Mouse (Mus musculus) stomach, embryonic 14.5 days (tissue): Measurements from ENCODE around the gene Trpv3. TPM values are rescaled to one million over a fixed set of nuclear protein-coding genes. Genes with fewer than 3 reads are reported as not detected.

Experiments used
- ATAC-seq: fragments of 200-750 bp; cut with Nextera tagmentation; 2 replicates; pipeline ENCODE4 v1.8.0; 2017; ENCODE audit warnings: low read depth, moderate TSS enrichment; ENCODE audit not compliant: insufficient number of reproducible peaks, insufficient read depth, low FRiP score
- H3K27ac ChIP-seq: fragments of 300-500 bp; sonication (generic); 2 replicates; pipeline ENCODE4 v1.5.1; 2014; ENCODE audit warnings: mild to moderate bottlenecking, low read length, moderate library complexity, mixed read lengths
- H3K27me3 ChIP-seq: fragments of 300-500 bp; sonication (generic); 2 replicates; pipeline ENCODE4 v1.6.1; 2014; ENCODE audit warnings: low read length, control low read depth, mixed read lengths; ENCODE audit not compliant: control insufficient read depth, insufficient read depth
- H3K36me3 ChIP-seq: fragments of 300-500 bp; sonication (generic); 2 replicates; pipeline ENCODE4 v1.6.1; 2014; ENCODE audit warnings: mild to moderate bottlenecking, control low read depth, low read length, moderate library complexity, mixed read lengths; ENCODE audit not compliant: control insufficient read depth, insufficient read depth
- H3K4me1 ChIP-seq: fragments of 300-500 bp; sonication (generic); 2 replicates; pipeline ENCODE4 v1.6.1; 2014; ENCODE audit warnings: low read length, control low read depth, mixed read lengths; ENCODE audit not compliant: control insufficient read depth, insufficient read depth
- H3K4me2 ChIP-seq: fragments of 300-500 bp; sonication (generic); replicated peaks from 2 replicates; pipeline ENCODE4 v1.6.1; 2014; ENCODE audit warnings: low read depth, low read length, control low read depth
- H3K4me3 ChIP-seq: fragments of 300-500 bp; sonication (generic); 2 replicates; pipeline ENCODE4 v1.5.1; 2014; ENCODE audit warnings: low read depth, low read length, control low read depth
- H3K9ac ChIP-seq: fragments of 300-500 bp; sonication (generic); replicated peaks from 2 replicates; pipeline ENCODE4 v1.6.1; 2014; ENCODE audit warnings: low read depth, mild to moderate bottlenecking, control low read depth, low read length, moderate library complexity, mixed read lengths
- H3K9me3 ChIP-seq: fragments of 300-500 bp; sonication (generic); 2 replicates; pipeline ENCODE4 v1.6.1; 2016; ENCODE audit warnings: low read depth, low read length, control low read depth; ENCODE audit not compliant: control insufficient read depth
- WGBS: fragments of 180-500 bp; shearing (Covaris S2); extraction: QIAGEN DNeasy Blood & Tissue Kit; methylation state at CpG from one replicate; pipeline ENCODE4 v1.1.7; 2014; 5-methylcytosine and 5-hydroxymethylcytosine counted together
- polyA plus RNA-seq: library from polyadenylated mRNA; unstranded; fragments of >200 nt; fragmentation: Nextera tagmentation; extraction: Ambion mirVana; gene quantifications from 2 replicates; pipeline ENCODE4 v1.2.1, GENCODE M21; 2014

Trpv3 gene
- polyA plus RNA-seq, 1 experiment from 2014 or later, result 0.12 TPM

DNA sequence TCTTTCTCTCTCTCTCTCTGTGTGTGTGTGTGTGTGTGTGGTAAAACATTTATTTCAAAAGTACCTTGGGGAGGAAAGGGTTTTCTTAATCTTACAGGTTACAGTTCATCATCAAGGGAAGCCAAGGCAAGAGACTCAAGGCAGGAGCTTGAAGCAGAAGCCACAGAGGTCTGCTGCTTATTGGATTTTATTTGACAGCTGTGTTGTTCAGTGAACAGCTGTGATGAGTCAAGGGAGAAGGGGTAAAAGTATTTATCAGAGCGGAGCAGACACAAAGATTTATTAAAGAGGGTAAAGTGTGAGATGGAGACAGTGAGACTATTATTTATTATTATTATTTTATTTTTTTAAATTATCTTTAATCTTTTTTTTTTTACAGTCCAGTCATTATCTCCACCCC is 5.8 kb upstream of the Trpv3 start:
- Histone ChIP-seq H3K36me3 (no peaks in the 10 kb centered on the region), H3K4me1 (no peaks in the 10 kb centered on the region), H3K9me3 (no peaks in the 10 kb centered on the region), H3K4me2 (no peak overlapping the region), H3K4me3 (no peak overlapping the region), H3K27ac (no peak overlapping the region), H3K27me3 (no peaks in the 10 kb centered on the region), H3K9ac (no peak overlapping the region)
- ATAC-seq, result no peak
- WGBS, result 37% methylated on average over 1 of the region's 1 CpGs

DNA sequence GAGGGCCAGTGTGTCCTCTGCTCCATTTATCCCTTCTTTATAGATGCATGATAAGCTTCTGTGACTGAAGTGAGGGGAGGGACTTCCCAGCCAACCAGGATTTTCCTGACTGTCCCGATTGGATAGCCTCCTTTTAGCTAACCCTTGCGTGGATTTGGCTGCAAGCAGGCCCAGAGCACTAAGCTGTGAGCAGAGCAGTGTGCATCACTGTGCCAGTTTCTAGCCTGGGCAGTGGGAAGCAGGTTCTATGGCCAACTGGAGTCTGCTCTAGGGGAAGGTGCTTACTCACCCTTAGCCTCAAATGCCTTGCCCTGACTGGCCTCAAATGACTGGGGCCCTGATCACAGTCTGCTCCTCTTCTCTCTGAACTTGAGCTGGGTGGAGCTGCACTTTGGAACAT is 7.6 kb downstream of the Trpv3 start:
- Histone ChIP-seq H3K36me3 (no peaks in the 10 kb centered on the region), H3K27ac (no peak overlapping the region), H3K4me2 (no peak overlapping the region), H3K4me1 (0 out of 2 replicates have a peak, but pooled peaks cover under 1% of the 10 kb centered on the region), H3K9ac (no peak overlapping the region), H3K4me3 (no peak overlapping the region), H3K9me3 (no peaks in the 10 kb centered on the region), H3K27me3 (no peaks in the 10 kb centered on the region)
- 37% methylated on average over 2 of the region's 2 CpGs for WGBS
- no peak for ATAC-seq

DNA sequence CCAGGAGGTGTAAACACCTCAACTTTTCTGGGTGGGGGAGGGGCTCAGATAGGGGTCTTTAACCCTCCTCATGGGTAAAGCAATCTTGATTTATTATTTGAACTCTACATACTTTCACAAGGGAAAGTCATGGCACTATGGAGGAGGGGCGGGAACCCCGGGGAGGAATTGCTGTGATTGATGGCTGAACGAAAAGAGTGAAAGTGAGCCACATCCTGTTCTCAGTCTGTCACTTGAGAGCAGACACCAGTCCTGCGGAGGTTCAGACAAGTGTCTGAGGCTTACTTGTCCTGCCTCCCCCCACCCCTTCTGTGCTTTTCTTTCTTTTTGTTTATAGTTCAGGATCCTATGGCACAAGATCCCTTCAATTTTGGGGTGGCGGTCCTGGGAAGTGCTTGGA is 13.5 kb downstream of the Trpv3 start:
- Histone ChIP-seq H3K4me2 (no peak overlapping the region), H3K9me3 (no peaks in the 10 kb centered on the region), H3K4me3 (no peak overlapping the region), H3K36me3 (no peaks in the 10 kb centered on the region), H3K27me3 (no peaks in the 10 kb centered on the region), H3K9ac (no peak overlapping the region), H3K4me1 (peaks cover 16% of the 10 kb centered on the region), H3K27ac (no peak overlapping the region)
- 20% methylated on average over 5 of the region's 5 CpGs for WGBS
- no peak for ATAC-seq

DNA sequence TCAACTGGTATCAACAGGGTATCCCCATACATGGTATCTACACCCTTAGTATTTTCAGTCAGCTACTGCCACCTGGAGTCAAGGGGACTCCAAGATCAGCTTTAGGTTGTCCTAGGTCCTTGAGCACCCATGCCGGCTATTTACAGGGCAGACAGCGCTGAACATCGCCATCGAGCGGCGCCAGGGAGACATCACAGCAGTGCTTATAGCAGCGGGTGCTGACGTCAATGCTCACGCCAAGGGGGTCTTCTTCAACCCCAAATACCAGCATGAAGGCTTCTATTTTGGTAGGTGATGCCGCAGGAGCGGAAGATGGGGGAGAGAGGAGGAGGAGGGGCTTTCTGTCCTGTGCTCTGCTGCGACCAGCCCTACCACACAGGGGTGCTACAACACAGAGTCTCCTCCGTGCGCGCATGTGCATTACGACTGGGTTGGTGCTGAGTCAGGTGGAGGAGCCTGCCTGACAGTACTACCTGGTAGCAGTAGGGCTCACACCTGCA is 14.4 kb downstream of the Trpv3 start:
- H3K27ac ChIP-seq, result no peak overlapping the region
- H3K4me3 ChIP-seq, result peak overlapping the region; percentile 22; the same call in 1 of the 2 replicates
- no peak overlapping the region for H3K9ac ChIP-seq
- no peaks in the 10 kb centered on the region for H3K27me3 ChIP-seq
- H3K36me3 ChIP-seq, result no peaks in the 10 kb centered on the region
- peak overlapping the region; percentile 43 for H3K4me2 ChIP-seq
- WGBS, result 5% methylated on average over 16 of the region's 16 CpGs
- ATAC-seq, result peak; percentile 74
- peaks cover 16% of the 10 kb centered on the region for H3K4me1 ChIP-seq
- H3K9me3 ChIP-seq, result no peaks in the 10 kb centered on the region

DNA sequence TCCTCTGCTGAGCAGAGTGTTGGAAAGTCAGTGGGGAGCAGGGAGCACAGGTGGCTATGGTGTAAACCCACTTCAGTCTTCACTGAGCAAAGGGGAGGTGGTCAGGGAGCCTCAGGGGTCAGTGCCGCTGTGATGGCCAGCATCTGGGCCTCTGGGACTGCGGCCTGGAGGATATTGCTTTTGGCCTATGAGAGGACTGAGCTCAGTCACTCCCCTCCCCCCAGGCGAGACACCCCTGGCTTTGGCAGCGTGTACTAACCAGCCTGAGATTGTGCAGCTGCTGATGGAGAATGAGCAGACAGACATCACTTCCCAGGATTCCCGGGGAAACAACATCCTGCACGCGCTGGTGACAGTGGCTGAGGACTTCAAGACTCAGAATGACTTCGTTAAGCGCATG is 16.2 kb downstream of the Trpv3 start:
- Histone ChIP-seq H3K27ac (peak overlapping the region; percentile 36; the same call in 1 of the 2 replicates), H3K4me3 (no peak overlapping the region), H3K27me3 (no peaks in the 10 kb centered on the region), H3K9me3 (no peaks in the 10 kb centered on the region), H3K36me3 (no peaks in the 10 kb centered on the region), H3K4me1 (peaks cover 16% of the 10 kb centered on the region), H3K4me2 (no peak overlapping the region), H3K9ac (0 out of 2 replicates have a peak overlapping the region, but pooled peaks have one; percentile 21)
- WGBS, result 38% methylated on average over 9 of the region's 9 CpGs
- ATAC-seq, result peak; percentile 54; the same call in 1 of the 2 replicates

DNA sequence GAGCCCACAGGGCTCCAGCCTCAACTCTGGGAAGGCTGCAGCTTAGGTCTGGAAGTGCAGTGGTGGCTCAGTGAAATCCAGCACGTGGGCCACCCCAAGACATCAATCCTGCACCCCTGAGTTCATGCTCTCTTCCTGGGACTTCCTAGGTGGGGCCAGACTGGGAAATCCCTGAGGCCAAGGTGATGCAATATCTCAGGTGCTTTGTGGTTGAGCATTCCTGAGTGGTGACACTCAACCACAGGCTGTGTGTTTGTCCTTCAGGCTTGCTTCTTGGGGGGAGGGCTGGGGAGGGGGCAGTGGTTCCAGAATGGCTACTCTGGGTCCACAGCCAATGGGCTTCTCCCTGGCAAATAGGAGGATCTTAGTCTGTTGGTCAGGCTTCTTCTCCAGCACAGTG is 16.7 kb downstream of the Trpv3 start:
- no peak for ATAC-seq
- Histone ChIP-seq H3K4me1 (peaks cover 16% of the 10 kb centered on the region), H3K36me3 (no peaks in the 10 kb centered on the region), H3K4me3 (no peak overlapping the region), H3K9ac (0 out of 2 replicates have a peak overlapping the region, but pooled peaks have one; percentile 21), H3K9me3 (no peaks in the 10 kb centered on the region), H3K27ac (peak overlapping the region; percentile 44; the same call in 1 of the 2 replicates), H3K4me2 (no peak overlapping the region), H3K27me3 (no peaks in the 10 kb centered on the region)
- 29% methylated on average over 1 of the region's 1 CpGs for WGBS

DNA sequence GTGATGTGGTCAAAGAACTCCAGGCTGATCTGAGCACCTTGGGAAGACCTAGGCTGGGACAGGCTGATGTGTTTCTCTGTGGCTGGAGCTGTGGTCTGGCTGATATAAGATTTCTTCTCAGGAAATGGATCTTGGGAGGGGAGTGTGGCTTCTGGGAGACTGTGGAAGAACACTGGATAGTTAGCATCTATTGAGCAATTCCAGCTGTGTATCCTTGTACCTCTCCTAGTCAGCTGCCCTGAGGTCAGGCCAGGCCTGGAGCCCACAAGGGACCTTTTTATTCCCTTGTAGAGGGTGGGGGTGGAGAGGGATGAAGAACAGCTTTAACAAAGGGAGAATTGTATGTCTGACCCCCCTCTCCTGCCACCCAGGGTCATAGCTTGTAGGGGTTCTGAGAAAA is 17.2 kb downstream of the Trpv3 start:
- Histone ChIP-seq H3K9me3 (no peaks in the 10 kb centered on the region), H3K9ac (no peak overlapping the region), H3K27me3 (no peaks in the 10 kb centered on the region), H3K36me3 (no peaks in the 10 kb centered on the region), H3K4me2 (no peak overlapping the region), H3K27ac (peak overlapping the region; percentile 44; the same call in 1 of the 2 replicates), H3K4me1 (peaks cover 16% of the 10 kb centered on the region), H3K4me3 (no peak overlapping the region)
- ATAC-seq, result no peak

DNA sequence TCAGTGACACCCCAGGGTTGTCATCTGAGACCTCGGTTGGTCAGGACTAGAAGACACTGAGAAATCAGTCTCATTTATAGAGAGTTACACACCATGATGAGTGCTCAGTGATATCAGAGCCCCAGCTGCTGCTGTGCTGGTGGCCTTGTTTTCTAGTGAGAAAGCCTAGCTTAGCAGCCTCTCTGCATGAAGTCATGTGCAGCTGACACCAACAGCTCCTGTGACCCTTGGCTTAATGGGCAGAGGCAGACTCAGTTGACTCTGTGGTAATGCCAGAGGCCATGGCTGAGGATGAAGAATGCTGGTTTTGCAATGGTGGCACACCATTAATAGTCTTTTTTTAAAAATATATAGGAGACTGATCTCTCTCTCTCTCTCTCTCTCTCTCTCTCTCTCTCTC is 22.4 kb downstream of the Trpv3 start:
- H3K9ac ChIP-seq, result no peak overlapping the region
- H3K27me3 ChIP-seq, result no peaks in the 10 kb centered on the region
- no peaks in the 10 kb centered on the region for H3K9me3 ChIP-seq
- no peak overlapping the region for H3K4me3 ChIP-seq
- ATAC-seq, result no peak
- no peak overlapping the region for H3K27ac ChIP-seq
- H3K4me1 ChIP-seq, result no peaks in the 10 kb centered on the region
- no peak overlapping the region for H3K4me2 ChIP-seq
- WGBS, result 85% methylated on average over 1 of the region's 1 CpGs
- no peaks in the 10 kb centered on the region for H3K36me3 ChIP-seq

DNA sequence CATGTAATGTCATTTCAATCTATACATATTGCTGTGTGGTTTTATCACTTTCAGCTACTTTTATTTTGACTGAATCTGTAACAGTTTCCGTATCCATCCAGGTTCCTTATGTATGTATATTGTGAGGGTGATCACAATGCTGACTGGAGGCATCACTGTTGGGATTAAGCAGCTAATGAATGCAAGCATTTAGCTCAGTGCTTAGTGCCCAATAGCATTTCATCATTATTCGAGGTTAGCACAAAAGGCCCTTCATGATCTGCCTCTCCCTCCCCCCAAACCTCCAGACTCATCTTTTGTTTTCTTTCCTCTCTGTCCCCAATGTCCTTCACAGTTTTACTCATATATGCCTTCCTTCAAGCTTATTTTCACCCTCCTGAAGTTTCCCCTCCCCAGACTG is 35.9 kb downstream of the Trpv3 start:
- Histone ChIP-seq H3K27me3 (no peaks in the 10 kb centered on the region), H3K4me2 (no peak overlapping the region), H3K9me3 (no peaks in the 10 kb centered on the region), H3K4me3 (no peak overlapping the region), H3K27ac (no peak overlapping the region), H3K36me3 (no peaks in the 10 kb centered on the region), H3K4me1 (no peaks in the 10 kb centered on the region), H3K9ac (no peak overlapping the region)
- ATAC-seq, result no peak
- 61% methylated on average over 2 of the region's 2 CpGs for WGBS
